Mouse (Mus musculus) intestine, postnatal 0 days (tissue): ENCODE data around the gene Atp1b3. TPM values are rescaled to one million over a fixed set of nuclear protein-coding genes. Genes with fewer than 3 reads are reported as not detected.
"Not testable (repeated sequence)": the region's sequence is repeated elsewhere in the genome, so short reads cannot be mapped to it uniquely, and the experiment has no call there.

Experiments
- ATAC-seq: fragments of 200-750 bp; cut with Nextera tagmentation; 2 replicates; pipeline ENCODE4 v1.8.0; 2017; ENCODE audit warnings: mild to moderate bottlenecking, moderate TSS enrichment, moderate library complexity
- H3K27ac ChIP-seq: fragments of 300-500 bp; sonication (generic); 2 replicates; pipeline ENCODE4 v1.5.1; 2014; ENCODE audit warnings: mild to moderate bottlenecking, low read depth, low read length, moderate library complexity
- H3K27me3 ChIP-seq: fragments of 300-500 bp; sonication (generic); replicated peaks from 2 replicates; pipeline ENCODE4 v1.6.1; 2014; ENCODE audit warnings: low read length, mixed read lengths; ENCODE audit not compliant: control insufficient read depth, insufficient read depth
- H3K36me3 ChIP-seq: fragments of 300-500 bp; sonication (generic); 2 replicates; pipeline ENCODE4 v1.6.1; 2014; ENCODE audit warnings: mild to moderate bottlenecking, moderate library complexity; ENCODE audit not compliant: control insufficient read depth, insufficient read depth
- H3K4me1 ChIP-seq: fragments of 300-500 bp; sonication (generic); replicated peaks from 2 replicates; pipeline ENCODE4 v1.6.1; 2014; ENCODE audit warnings: antibody characterized with exemption, low read length, mixed read lengths; ENCODE audit not compliant: control insufficient read depth, insufficient read depth
- H3K4me2 ChIP-seq: fragments of 300-500 bp; sonication (generic); replicated peaks from 2 replicates; pipeline ENCODE4 v1.6.1; 2014; ENCODE audit warnings: low read depth, mild to moderate bottlenecking, moderate library complexity
- H3K4me3 ChIP-seq: fragments of 300-500 bp; sonication (generic); 2 replicates; pipeline ENCODE4 v1.5.1; 2014; ENCODE audit warnings: low read depth, low read length
- H3K9ac ChIP-seq: fragments of 300-500 bp; sonication (generic); 2 replicates; pipeline ENCODE4 v1.6.1; 2014; ENCODE audit warnings: mild to moderate bottlenecking, low read depth, low read length
- H3K9me3 ChIP-seq: fragments of 300-500 bp; sonication (generic); 2 replicates; pipeline ENCODE4 v1.6.1; 2016; ENCODE audit warnings: mixed run types; ENCODE audit not compliant: control insufficient read depth
- CTCF ChIP-seq: sonication (generic); IDR thresholded peaks from 2 replicates; pipeline ENCODE4 v1.5.1; 2016; ENCODE audit warnings: low read depth, mild to moderate bottlenecking, control low read depth, antibody characterized with exemption, moderate library complexity
- WGBS: fragments of 180-500 bp; shearing (Covaris S2); extraction: QIAGEN DNeasy Blood & Tissue Kit; methylation state at CpG from one replicate; pipeline ENCODE4 v1.1.7; 2014; 5-methylcytosine and 5-hydroxymethylcytosine counted together
- polyA plus RNA-seq: library from polyadenylated mRNA; unstranded; fragments of >200 nt; fragmentation: Nextera tagmentation; extraction: Ambion mirVana; gene quantifications from 2 replicates; pipeline ENCODE4 v1.2.1, GENCODE M21; 2015

Gene Atp1b3
- 89.3 and 91.4 TPM in 2 replicates for polyA plus RNA-seq

DNA sequence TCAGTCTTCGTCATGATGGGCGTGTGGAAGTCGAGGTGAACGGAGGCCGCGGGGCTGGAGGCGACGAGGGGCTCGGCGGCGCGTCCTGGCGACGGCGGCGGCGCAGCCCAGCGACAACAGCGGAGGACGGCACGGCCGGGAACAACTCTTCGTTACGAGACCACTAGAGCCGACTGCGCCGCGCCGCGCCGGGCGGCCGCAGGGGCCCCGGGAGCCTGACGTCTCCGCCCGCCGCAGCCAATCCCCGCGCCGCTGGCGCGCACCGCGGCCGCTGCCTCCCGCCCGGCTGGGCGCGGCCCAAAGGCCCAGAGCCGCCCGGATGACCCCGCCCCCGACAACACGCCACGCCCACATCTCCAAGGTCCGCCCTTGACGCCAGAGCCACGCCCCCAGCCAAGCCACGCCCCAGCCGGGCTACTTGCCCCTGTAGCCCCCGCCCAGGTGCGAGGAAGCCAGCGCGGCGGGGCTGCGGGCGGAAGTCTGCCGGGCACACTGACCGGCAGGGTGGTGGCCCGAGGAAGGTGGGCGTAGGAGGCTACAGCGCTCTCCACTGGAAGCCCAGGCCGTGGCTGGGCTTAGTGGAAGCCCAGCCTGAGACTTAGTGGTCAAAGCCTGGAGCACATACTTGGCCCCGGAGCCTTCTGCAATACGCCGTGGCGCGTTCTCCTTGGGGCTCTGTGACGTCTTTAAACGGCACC is at the start of gene Atp1b3:
Gene Atp1b3 (minus strand): TSS at position 302 of the 698 bp plus-strand sequence.
- Histone ChIP-seq H3K27ac (peak within 1 kb of the TSS; percentile 92), H3K4me3 (peak within 1 kb of the TSS; percentile 76), H3K9me3 (no peaks in the 10 kb centered on the region), H3K4me2 (peak within 1 kb of the TSS; percentile 77), H3K9ac (peak within 1 kb of the TSS; percentile 78), H3K36me3 (no peaks in the 10 kb centered on the region), H3K27me3 (no peaks in the 10 kb centered on the region), H3K4me1 (0 out of 2 replicates have a peak, but pooled peaks cover 4% of the 10 kb centered on the region)
- peak; percentile 43 for TF ChIP-seq CTCF
- under 1% methylated on average over 61 of the region's 81 CpGs for WGBS
- ATAC-seq = peak; percentile 98

DNA sequence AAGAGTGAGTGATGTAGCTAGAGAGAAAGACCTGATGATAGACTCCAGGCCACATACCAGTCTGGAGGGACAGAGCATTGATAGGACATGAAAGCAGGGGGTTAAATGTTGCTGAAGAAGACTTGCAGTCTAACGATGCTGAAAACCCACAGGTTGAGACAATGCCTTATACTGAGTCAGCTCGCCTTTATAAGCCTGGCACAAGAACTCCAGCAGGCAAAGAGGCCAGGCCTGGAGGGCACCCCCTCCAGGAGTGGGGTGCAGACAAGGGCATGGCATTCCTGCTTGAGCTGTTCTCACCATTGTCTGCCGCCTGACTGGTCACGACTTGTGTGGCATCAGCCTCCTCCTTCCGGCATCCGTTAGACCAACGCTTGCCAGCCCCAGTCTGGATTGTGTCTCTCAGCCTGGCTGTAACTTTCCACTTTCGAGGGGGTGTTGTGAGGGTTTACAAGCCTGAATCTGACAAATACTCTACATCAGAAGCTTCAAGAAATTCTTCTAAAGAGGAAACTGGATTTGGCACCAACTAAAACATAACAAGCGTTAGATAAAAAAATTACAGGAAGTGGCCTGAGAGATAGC is 48.7 kb upstream of the Atp1b3 start:
- Histone ChIP-seq H3K36me3 (no peaks in the 10 kb centered on the region), H3K4me3 (no peak overlapping the region), H3K4me1 (no peaks in the 10 kb centered on the region), H3K9me3 (no peaks in the 10 kb centered on the region), H3K27me3 (no peaks in the 10 kb centered on the region), H3K9ac (no peak overlapping the region), H3K27ac (no peak overlapping the region), H3K4me2 (no peak overlapping the region)
- WGBS = 70% methylated on average over 9 of the region's 9 CpGs
- ATAC-seq = no peak
- TF ChIP-seq CTCF = no peak

DNA sequence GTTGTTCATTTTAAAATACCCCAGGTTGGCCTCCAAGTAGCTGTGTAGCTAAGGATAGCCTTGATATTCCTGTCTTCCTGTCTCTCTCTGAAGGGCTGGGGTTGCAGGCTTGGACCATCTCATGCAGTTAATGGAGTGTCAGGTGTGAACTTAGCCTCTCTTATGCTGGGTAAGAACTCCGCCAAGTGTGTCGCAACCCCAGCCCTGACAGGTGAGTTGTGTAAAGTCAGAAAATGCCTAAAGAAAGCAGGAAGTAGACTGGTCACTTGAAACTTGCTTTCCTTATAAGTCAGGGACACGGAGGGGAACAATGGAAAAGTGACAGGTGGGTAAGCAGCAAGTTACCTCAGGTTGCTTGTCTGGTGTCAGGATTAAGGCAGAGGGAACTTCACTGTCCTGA is 40.1 kb upstream of the Atp1b3 start:
- Histone ChIP-seq H3K9ac (no peak overlapping the region), H3K4me2 (no peak overlapping the region), H3K36me3 (no peaks in the 10 kb centered on the region), H3K9me3 (no peaks in the 10 kb centered on the region), H3K4me3 (no peak overlapping the region), H3K4me1 (no peaks in the 10 kb centered on the region), H3K27me3 (no peaks in the 10 kb centered on the region), H3K27ac (no peak overlapping the region)
- WGBS = 51% methylated on average over 3 of the region's 3 CpGs
- TF ChIP-seq CTCF = no peak
- peak; percentile 45; the same call in 1 of the 2 replicates for ATAC-seq

DNA sequence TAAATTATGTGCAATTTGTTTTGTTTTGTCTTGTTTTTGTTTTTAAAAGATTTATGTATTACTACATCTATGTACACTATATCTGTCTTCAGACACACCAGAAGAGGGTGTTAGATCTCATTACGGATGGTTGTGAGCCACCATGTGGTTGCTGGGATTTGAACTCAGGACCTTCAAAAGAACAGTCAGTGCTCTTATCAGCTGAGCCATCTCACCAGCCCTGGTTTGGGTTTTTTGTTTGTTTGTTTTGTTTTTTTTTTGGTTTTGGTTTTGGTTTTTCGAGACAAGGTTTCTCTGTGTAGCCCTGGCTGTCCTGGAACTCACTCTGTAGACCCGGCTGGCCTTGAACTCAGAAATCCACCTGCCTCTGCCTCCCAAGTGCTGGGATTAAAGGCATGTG is 35.7 kb upstream of the Atp1b3 start:
- 90% methylated on average over 3 of the region's 3 CpGs for WGBS
- H3K4me2 ChIP-seq = not testable (repeated sequence)

DNA sequence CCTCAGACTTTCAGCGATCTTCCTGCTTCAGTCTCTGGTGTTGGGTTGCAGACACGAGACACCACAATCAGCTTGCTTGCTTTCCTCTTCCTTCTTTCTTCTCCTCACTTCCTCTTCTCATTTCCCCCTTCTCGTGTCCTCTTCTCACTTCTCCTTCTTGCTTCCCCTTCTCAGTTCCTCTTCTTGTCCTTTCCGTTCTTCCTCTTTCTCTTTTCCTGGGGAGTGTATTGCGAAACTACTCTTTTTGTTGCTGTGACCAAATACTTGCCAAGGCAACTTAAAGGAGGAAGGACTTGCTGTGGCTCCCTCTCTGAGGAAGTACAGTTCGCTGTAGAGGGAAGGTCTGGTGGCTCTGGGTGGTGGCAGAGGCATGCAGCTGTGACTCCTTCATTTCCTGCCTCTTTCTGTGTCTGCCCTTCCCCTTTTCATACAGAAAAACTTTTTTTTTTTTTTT is 35.2 kb upstream of the Atp1b3 start:
- no peak for TF ChIP-seq CTCF
- Histone ChIP-seq H3K4me3 (no peak overlapping the region), H3K36me3 (no peaks in the 10 kb centered on the region), H3K27me3 (no peaks in the 10 kb centered on the region), H3K27ac (no peak overlapping the region), H3K9me3 (no peaks in the 10 kb centered on the region), H3K9ac (no peak overlapping the region), H3K4me2 (no peak overlapping the region), H3K4me1 (no peaks in the 10 kb centered on the region)
- no peak for ATAC-seq
- 70% methylated on average over 6 of the region's 6 CpGs for WGBS

More for the DNA sequence above, 35.7 kb upstream of the Atp1b3 start:
- not testable (repeated sequence) for H3K4me3 ChIP-seq, H3K36me3 ChIP-seq, H3K27me3 ChIP-seq, ATAC-seq, H3K9ac ChIP-seq, H3K27ac ChIP-seq, H3K4me1 ChIP-seq, H3K9me3 ChIP-seq

DNA sequence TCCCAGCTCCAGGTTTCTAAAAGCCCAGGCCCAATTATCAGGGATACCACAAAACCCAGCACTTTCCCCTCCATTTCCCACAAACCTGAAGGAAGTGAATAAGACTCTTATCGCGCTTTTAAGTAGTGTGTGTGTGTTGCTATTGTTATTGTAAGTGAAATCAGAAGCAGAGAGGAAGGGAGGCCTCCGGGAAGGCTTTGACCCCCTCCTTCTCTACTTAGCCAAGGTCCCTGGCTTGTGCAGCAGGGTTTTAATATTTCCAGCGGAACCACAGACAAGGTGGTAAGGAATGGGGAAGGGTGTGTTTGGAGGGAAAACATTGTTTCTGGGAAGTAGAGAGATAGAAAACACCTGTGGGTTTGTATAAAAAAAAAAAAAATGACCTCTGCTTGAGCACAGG is 34.4 kb upstream of the Atp1b3 start:
- H3K9ac ChIP-seq = no peak overlapping the region
- H3K27me3 ChIP-seq = no peaks in the 10 kb centered on the region
- H3K4me3 ChIP-seq = no peak overlapping the region
- no peak for ATAC-seq
- 53% methylated on average over 4 of the region's 4 CpGs for WGBS
- H3K27ac ChIP-seq = no peak overlapping the region
- H3K9me3 ChIP-seq = no peaks in the 10 kb centered on the region
- no peaks in the 10 kb centered on the region for H3K4me1 ChIP-seq
- no peaks in the 10 kb centered on the region for H3K36me3 ChIP-seq
- no peak overlapping the region for H3K4me2 ChIP-seq
- TF ChIP-seq CTCF = no peak
